Mouse (Mus musculus) bone marrow macrophage, adult 2 months (primary cell): ENCODE measurements around the gene Mtx3. TPM values are rescaled to one million over a fixed set of nuclear protein-coding genes. Genes with fewer than 3 reads are reported as not detected.

Experiments
- H3K27ac ChIP-seq: 2 replicates; pipeline ENCODE4 v1.5.1; 2012; ENCODE audit warnings: low read depth, low read length; ENCODE audit not compliant: insufficient read depth
- H3K4me1 ChIP-seq: 2 replicates; pipeline ENCODE4 v1.6.1; 2012; ENCODE audit warnings: low read length; ENCODE audit not compliant: control insufficient read depth, insufficient read depth
- H3K4me3 ChIP-seq: 2 replicates; pipeline ENCODE4 v1.5.1; 2012; ENCODE audit warnings: mild to moderate bottlenecking, low read length, moderate library complexity; ENCODE audit not compliant: insufficient read depth
- CTCF ChIP-seq: IDR thresholded peaks from 2 replicates; pipeline ENCODE4 v1.5.1; 2012; ENCODE audit warnings: low read depth, mild to moderate bottlenecking, low read length, moderate library complexity
- POLR2A ChIP-seq: IDR thresholded peaks from 2 replicates; pipeline ENCODE4 v1.6.1; 2012; ENCODE audit warnings: mild to moderate bottlenecking, low read depth, low read length, borderline replicate concordance
- polyA plus RNA-seq: library from polyadenylated mRNA; stranded (reverse); fragments of >200 nt; gene quantifications from 2 replicates; pipeline ENCODE4 v1.2.4, GENCODE M21; 2012; ENCODE audit not compliant: missing spikeins, insufficient read depth, insufficient read length

The Mtx3 gene
- polyA plus RNA-seq, 1 experiment: 10.8 TPM

- TF ChIP-seq POLR2A: no peak
- TF ChIP-seq CTCF: no peak
- no peaks in the 10 kb centered on the region for H3K4me1 ChIP-seq
- H3K27ac ChIP-seq: no peak overlapping the region
- no peak overlapping the region for H3K4me3 ChIP-seq
Observed at GRCm38 (mm10) chr13:92882271-92882985, 37.9 kb downstream of the Mtx3 start.

- Histone ChIP-seq H3K4me1 (no peaks in the 10 kb centered on the region), H3K4me3 (no peak overlapping the region), H3K27ac (no peak overlapping the region)
- TF ChIP-seq CTCF (no peak), POLR2A (no peak)
Observed at GRCm38 (mm10) chr13:92882986-92883720, 38.6 kb downstream of the Mtx3 start.

DNA sequence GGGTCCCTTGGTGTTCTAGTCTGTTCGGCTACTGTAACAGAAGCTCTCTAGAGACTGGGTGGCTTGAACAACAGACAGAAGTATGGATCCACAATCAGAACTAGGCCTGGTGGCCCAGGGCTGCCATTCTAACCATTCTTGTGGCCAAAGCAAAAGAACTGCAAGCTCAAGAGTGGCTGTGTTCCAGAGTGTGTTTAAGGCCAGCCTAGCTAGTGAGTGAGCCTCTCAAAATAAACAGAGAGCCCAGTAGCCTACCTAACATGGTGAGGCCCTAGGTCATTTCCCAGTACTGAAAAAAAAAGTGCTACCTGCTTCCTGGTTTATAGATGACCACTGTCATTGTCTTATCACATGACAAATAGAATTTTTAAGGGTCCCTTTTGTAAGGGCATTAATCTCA lies 39.6 kb downstream of the Mtx3 start:
- Histone ChIP-seq H3K4me3 (no peak overlapping the region), H3K27ac (no peak overlapping the region), H3K4me1 (no peaks in the 10 kb centered on the region)
- no peak for TF ChIP-seq POLR2A
- TF ChIP-seq CTCF: no peak

DNA sequence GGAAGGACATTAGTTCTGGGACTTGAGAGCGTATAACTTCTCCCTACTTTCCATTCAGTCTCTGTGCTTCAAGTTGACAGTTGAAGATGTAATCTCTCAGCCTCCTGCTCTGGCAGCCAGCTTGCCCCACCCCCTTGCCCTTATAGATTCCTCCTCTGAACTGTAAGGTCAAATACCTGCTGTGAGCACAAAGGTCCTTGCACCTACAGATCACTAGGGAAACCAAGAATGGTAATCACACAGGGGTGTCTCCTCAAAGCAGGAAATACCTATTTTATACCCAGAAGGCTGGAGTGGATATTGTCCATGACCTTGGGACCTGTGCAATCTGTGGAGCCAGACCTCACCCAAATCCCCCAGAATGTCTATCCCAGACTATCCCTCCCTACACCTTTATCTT lies 40.4 kb downstream of the Mtx3 start:
- Histone ChIP-seq H3K4me1 (no peaks in the 10 kb centered on the region), H3K27ac (no peak overlapping the region), H3K4me3 (no peak overlapping the region)
- TF ChIP-seq POLR2A: no peak
- TF ChIP-seq CTCF: no peak

DNA sequence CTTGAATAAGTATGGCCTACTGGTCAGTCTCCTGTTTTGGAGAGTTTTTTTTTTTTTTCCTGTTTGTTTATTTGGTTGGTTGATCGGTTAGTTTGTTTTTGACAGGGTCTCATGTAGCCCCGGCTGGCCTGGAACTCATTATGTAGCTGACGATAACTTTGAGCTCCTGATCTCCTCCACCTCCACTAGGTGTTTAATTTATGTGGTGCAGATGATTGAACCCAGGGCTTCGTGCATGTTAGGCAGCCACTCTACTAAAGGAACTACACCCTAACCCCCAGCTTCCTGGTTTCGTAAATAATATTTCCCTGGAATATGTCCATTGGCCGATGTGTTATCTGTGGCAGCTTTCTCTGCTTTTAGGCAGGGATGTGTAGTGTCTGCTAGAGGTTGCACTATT lies 54.5 kb downstream of the Mtx3 start:
- TF ChIP-seq CTCF (no peak), POLR2A (no peak)
- Histone ChIP-seq H3K27ac (no peak overlapping the region), H3K4me1 (no peaks in the 10 kb centered on the region), H3K4me3 (no peak overlapping the region)

- Histone ChIP-seq H3K27ac (no peak overlapping the region), H3K4me1 (no peaks in the 10 kb centered on the region), H3K4me3 (no peak overlapping the region)
- TF ChIP-seq POLR2A (no peak), CTCF (no peak)
Observed at GRCm38 (mm10) chr13:92903291-92903690, 58.7 kb downstream of the Mtx3 start.

DNA sequence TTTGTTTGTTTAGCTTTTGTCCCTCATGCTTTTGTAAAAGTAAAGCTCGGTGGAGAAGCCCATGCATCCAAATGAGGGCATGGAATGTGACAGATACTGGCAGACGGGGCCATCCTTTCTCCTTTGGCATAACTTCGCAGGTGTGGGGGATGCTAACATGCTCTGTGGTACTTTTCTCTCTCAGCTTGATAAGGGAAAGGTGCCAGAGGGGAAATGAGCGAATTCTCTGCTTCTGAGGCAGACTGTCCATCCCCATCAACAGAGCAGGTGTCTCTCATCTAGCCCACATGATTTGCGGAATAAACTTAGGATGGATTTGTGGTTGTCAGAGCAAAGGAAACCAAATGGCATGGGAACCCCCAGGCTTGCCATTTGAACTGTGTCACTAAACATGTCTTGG lies 61.4 kb downstream of the Mtx3 start:
- no peaks in the 10 kb centered on the region for H3K4me1 ChIP-seq
- TF ChIP-seq POLR2A (no peak), CTCF (no peak)
- H3K27ac ChIP-seq: no peak overlapping the region
- no peak overlapping the region for H3K4me3 ChIP-seq

- no peaks in the 10 kb centered on the region for H3K4me1 ChIP-seq
- H3K27ac ChIP-seq: no peak overlapping the region
- no peak overlapping the region for H3K4me3 ChIP-seq
- TF ChIP-seq CTCF: no peak
- no peak for TF ChIP-seq POLR2A
Observed at GRCm38 (mm10) chr13:92907366-92907765, 62.8 kb downstream of the Mtx3 start.

Other genes starting within 250 kb of the Mtx3 start
- gene Serinc5, start 233.7 kb upstream of the Mtx3 start, polyA plus RNA-seq: 16.3 and 17.5 TPM in 2 replicates
- gene Thbs4, start 49.9 kb upstream of the Mtx3 start, polyA plus RNA-seq: not detected in 2 replicates